Mouse (Mus musculus) megakaryocyte, embryonic 14.5 days (primary cell): ENCODE measurements around the gene Hhipl1. TPM values are rescaled to one million over a fixed set of nuclear protein-coding genes. Genes with fewer than 3 reads are reported as not detected.

ENCODE experiments used
- H3K27me3 ChIP-seq: replicated peaks from 2 replicates; pipeline ENCODE3; 2012; ENCODE audit warnings: inconsistent platforms
- H3K36me3 ChIP-seq: replicated peaks from 2 replicates; pipeline ENCODE3; 2012; ENCODE audit warnings: low read length, inconsistent platforms, mixed read lengths
- H3K4me1 ChIP-seq: 2 replicates; pipeline ENCODE4 v1.6.1; 2012; ENCODE audit warnings: inconsistent platforms
- H3K4me3 ChIP-seq: replicated peaks from 2 replicates; pipeline ENCODE3; 2012; ENCODE audit warnings: moderate library complexity, mild to moderate bottlenecking, inconsistent platforms
- H3K9me3 ChIP-seq: 2 replicates; pipeline ENCODE4 v1.6.1; 2012; ENCODE audit warnings: inconsistent platforms
- FLI1 ChIP-seq: IDR thresholded peaks from 2 replicates; pipeline ENCODE4 v1.6.1; 2012; ENCODE audit warnings: low read length, inconsistent platforms, mixed read lengths
- GATA1 ChIP-seq: IDR thresholded peaks from 3 replicates; pipeline ENCODE4 v1.6.1; 2012; ENCODE audit warnings: mixed read lengths, low read length, inconsistent platforms, borderline replicate concordance
- polyA plus RNA-seq: library from polyadenylated mRNA; stranded (reverse); fragments of >175 nt; gene quantifications from 2 replicates; pipeline ENCODE4 v1.2.3, GENCODE M21; 2012; ENCODE audit warnings: low replicate concordance; ENCODE audit not compliant: insufficient read depth

Gene Hhipl1
- polyA plus RNA-seq, 1 experiment: not detected

- Histone ChIP-seq H3K9me3 (no peaks in the 10 kb centered on the region), H3K4me1 (peaks cover 21% of the 10 kb centered on the region), H3K4me3 (no peak overlapping the region), H3K36me3 (no peaks in the 10 kb centered on the region), H3K27me3 (peaks cover 93% of the 10 kb centered on the region)
- TF ChIP-seq GATA1 (no peak), FLI1 (no peak)
Measured at GRCm38 (mm10) chr12:108270240-108270919, 35.7 kb upstream of the Hhipl1 start.

DNA sequence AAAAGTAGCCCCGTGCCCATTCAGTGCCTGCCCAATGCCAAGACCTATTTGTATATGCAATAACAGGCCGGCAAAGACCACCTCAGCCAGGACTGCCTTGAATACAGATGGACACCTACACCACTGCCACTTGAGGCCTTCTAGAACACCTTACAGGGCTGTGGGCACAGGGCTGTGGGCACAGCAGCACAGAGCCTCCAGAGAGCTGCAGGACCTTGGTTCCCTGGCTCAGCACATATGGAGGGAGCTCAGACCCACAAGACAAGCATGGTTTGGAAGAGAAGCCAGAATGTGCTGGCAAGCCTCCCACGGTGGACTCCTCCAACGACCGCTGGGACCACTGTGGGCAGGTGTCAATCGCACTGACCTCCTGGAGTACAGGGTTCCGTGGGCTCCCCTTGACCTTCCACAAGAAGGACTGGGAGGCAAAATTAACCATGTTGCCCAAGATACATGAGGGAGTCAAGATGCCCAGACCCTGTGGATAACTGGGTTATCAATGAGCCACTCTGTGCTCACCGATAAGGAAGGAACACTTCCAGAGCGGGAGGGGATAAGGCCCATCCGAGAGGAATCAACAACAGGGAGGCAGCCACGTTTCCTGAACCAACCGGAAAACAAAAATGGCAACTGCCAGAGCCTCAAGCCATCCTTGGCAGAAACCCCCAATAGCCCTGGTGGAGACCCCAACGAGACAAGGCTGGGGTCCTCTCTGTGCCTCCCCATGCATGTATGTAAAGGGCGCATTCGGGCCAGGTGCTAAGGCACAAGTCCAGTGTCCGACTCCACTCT is 34.5 kb upstream of the Hhipl1 start:
- H3K36me3 ChIP-seq: no peaks in the 10 kb centered on the region
- no peak overlapping the region for H3K4me3 ChIP-seq
- TF ChIP-seq FLI1 (no peak), GATA1 (no peak)
- peaks cover 32% of the 10 kb centered on the region for H3K4me1 ChIP-seq
- H3K27me3 ChIP-seq: peaks cover 93% of the 10 kb centered on the region
- H3K9me3 ChIP-seq: no peaks in the 10 kb centered on the region

GRCm38 (mm10) chr12:108272143-108272635 is 33.9 kb upstream of the Hhipl1 start:
- no peaks in the 10 kb centered on the region for H3K9me3 ChIP-seq
- peaks cover 35% of the 10 kb centered on the region for H3K4me1 ChIP-seq
- no peak for TF ChIP-seq GATA1
- no peak for TF ChIP-seq FLI1
- peaks cover 95% of the 10 kb centered on the region for H3K27me3 ChIP-seq
- H3K36me3 ChIP-seq: no peaks in the 10 kb centered on the region
- H3K4me3 ChIP-seq: no peak overlapping the region

- Histone ChIP-seq H3K9me3 (no peaks in the 10 kb centered on the region), H3K36me3 (no peaks in the 10 kb centered on the region), H3K4me3 (peak overlapping the region; percentile 23), H3K4me1 (peaks cover 35% of the 10 kb centered on the region), H3K27me3 (peaks cover 97% of the 10 kb centered on the region)
- no peak for TF ChIP-seq GATA1
- TF ChIP-seq FLI1: no peak
Measured at GRCm38 (mm10) chr12:108273466-108274312, 32.4 kb upstream of the Hhipl1 start.

- Histone ChIP-seq H3K9me3 (no peaks in the 10 kb centered on the region), H3K36me3 (no peaks in the 10 kb centered on the region), H3K4me1 (peaks cover 35% of the 10 kb centered on the region), H3K27me3 (peaks cover 97% of the 10 kb centered on the region), H3K4me3 (peak overlapping the region; percentile 14)
- TF ChIP-seq FLI1 (no peak), GATA1 (no peak)
Measured at GRCm38 (mm10) chr12:108274313-108274595, 31.8 kb upstream of the Hhipl1 start.

- Histone ChIP-seq H3K27me3 (peaks cover 96% of the 10 kb centered on the region), H3K9me3 (no peaks in the 10 kb centered on the region)
Measured at GRCm38 (mm10) chr12:108274661-108275507, 31.2 kb upstream of the Hhipl1 start, which contains the start of gene Ccdc85c. Gene Ccdc85c, minus strand, starts transcription at chr12:108275425.

DNA sequence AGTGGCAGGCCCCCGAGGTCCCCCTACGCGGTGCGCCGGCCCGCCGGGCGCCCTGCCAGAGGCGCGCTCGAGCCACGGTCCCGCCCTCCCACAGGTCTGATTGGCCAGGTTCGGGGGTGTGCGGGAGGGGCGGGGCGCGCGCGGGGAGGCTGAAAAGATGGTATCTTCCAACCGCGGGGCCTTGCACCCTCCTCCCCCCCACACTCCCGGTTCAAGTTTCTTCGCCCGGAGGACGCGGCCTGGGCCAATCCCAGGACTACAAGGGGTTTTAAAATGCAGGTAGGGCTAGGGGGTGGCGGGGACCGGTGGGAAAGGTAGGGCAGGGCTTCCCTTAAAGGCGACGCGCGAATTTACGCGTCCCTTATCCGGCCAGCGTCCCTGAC is 30.6 kb upstream of the Hhipl1 start:
- H3K4me1 ChIP-seq: peaks cover 35% of the 10 kb centered on the region
- peaks cover 96% of the 10 kb centered on the region for H3K27me3 ChIP-seq

More at GRCm38 (mm10) chr12:108274661-108275507, 31.2 kb upstream of the Hhipl1 start, which contains the start of gene Ccdc85c:
- TF ChIP-seq FLI1 (no peak), GATA1 (no peak)
- Histone ChIP-seq H3K4me3 (peak within 1 kb of the TSS; percentile 89), H3K36me3 (no peaks in the 10 kb centered on the region), H3K4me1 (peaks cover 35% of the 10 kb centered on the region)

GRCm38 (mm10) chr12:108275920-108276822 is 29.9 kb upstream of the Hhipl1 start:
- Histone ChIP-seq H3K4me3 (peak overlapping the region; percentile 89), H3K9me3 (no peaks in the 10 kb centered on the region), H3K4me1 (peaks cover 35% of the 10 kb centered on the region), H3K36me3 (no peaks in the 10 kb centered on the region), H3K27me3 (peaks cover 97% of the 10 kb centered on the region)
- TF ChIP-seq FLI1 (no peak), GATA1 (no peak; the same call in 2 of the 3 replicates)

More for the DNA sequence above, 30.6 kb upstream of the Hhipl1 start:
- Histone ChIP-seq H3K4me3 (peak overlapping the region; percentile 89), H3K36me3 (no peaks in the 10 kb centered on the region), H3K9me3 (no peaks in the 10 kb centered on the region)
- TF ChIP-seq GATA1 (no peak), FLI1 (no peak)
